Mouse (Mus musculus): ENCODE measurements around the gene Gm28051. TPM values are rescaled to one million over a fixed set of nuclear protein-coding genes. Genes with fewer than 3 reads are reported as not detected.
A peak's percentile ranks its signal among the peaks of the same experiment; 100 is the strongest.

Gm28051 gene
- total RNA-seq (2021), result not detected
- long read RNA-seq, experiment 1, partial matches to known transcripts, result 0 of 1 reads
- long read RNA-seq, experiment 1, other reads (novel, unspliced or antisense), result 1 of 1 reads
- long read RNA-seq, experiment 2, result 0 reads

GRCm38 (mm10) chr12:102757689-102758402 lies at the start of gene Gm28051, which contains the start of the genes Gon7 and Ubr7:
Gene Gm28051 (minus strand): TSS chr12:102757765.
Gene Gon7 (minus strand): TSS chr12:102757803.
Gene Ubr7 (plus strand): TSS chr12:102757967.
- DNase-seq (ENCODE audit: low spot score), result peak; percentile 98

DNA sequence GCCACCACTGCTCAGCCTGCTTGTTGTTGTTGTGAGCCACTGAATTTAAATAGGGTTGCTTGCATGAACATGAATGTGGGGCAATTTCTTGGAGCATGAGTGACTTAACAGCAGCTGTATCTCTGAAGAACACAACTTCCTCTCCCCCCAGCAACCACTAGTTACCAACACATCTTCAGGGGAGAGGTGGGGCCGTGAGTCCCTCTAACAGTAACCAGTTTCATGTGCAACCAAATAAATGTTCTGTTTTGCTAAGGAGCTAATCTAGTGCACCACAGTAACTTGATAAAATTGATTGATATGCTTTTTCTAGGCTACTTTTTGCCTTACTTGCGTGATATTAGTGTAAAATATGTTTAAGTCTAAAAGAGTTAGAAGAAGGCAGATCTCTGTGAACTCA lies 42.0 kb upstream of the Gm28051 start:
- DNase-seq (ENCODE audit: low spot score), result no peak

DNA sequence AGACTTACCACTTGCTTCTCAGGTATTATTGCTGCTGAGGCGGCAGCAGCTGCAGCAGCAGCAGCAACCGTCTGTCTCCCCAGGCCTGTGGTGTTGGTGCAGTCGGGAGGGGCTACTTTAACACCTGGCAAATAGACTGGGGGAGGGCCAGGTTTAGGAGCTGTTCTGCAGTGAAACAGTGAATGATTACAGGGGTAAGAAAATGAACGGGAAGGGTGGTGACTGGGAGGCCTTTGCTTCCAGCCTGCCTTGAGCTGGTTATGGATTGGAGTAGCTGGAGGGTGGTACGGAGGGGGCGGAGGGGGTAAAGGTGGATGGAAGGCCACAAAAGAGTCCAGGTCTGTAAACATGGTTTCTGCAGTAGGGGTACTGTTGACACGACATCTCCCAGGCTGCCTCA lies 30.4 kb upstream of the Gm28051 start:
- DNase-seq (ENCODE audit: low spot score), result no peak

DNA sequence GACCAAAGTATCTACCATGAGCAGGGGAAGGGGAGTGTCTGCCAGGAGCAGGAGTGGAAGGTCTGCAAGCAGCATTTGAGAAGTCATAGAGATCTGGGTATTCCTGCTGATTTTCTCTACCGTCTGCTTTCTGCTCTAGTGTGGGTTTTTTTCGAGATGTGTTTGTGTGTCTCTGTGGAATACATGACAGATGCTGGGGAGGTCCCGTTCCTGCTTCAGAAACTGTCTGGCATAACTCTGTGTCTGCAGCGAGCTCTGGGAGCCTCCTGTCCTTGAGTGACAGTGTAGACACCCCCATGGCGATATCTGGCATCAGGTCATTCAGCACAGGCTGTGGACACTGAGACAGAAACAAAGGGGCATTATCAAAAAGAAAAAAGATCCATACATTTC lies 28.0 kb upstream of the Gm28051 start:
- DNase-seq (ENCODE audit: low spot score), result no peak

- no peak for DNase-seq (ENCODE audit: low spot score)
Measured at GRCm38 (mm10) chr12:102784899-102785592, 27.5 kb upstream of the Gm28051 start.

DNA sequence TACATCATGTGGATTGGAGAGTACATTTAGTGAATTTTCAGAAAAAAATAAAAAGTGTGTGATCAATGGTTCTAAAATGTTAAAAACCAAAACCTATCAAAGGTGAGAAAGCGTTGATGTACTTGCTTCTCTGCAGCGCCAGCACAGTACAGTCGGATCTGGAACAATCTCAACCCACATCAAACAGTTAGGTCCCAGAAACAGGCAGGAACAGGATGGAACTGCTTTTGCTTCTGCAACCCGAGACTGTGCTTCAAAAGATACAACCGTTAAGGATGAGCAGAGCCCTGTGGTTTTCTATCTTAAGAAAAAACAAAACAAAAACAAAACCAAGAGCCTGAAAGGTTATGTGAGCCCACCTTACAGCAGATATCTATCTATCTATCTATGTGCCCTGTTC lies 25.3 kb upstream of the Gm28051 start:
- DNase-seq (ENCODE audit: low spot score), result no peak

DNA sequence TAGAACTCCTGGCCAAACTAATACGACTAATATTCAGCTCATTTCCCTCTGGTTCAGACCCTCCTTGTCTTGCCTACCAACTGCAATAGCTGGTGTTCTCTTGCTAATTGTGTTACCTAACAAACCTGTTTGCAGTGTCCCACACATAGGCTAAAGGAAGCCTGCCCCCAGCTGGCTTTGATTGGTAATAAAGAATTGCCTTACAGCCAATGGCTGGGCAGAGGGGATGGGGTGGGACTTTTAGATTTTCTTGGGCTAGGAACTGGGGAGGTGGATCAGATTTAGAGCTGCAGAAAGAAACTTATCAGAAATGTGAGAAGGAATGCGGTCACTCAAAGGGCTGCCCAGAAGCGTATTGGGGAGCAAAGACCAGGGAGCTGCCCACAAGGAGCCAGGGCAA lies 21.9 kb upstream of the Gm28051 start:
- no peak for DNase-seq (ENCODE audit: low spot score)

DNA sequence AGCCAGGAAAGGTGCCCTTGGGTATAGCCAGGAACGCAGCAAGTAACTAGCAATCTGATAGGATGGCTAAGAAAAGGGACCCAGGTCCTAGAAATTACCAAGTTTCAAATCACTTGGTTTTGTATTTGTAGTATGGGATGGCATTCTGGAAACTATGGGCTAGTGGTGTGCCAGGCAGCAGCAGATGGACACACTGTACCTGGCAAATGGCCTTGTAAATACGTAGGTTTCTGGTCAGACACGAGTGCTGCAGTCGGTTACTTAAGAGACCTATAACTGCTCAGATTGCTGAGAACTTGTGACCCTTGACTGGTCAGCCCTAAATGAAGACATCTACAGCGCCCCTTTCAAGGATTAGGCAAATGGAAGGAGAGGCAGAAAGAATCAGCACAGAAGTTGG lies 20.6 kb upstream of the Gm28051 start:
- no peak for DNase-seq (ENCODE audit: low spot score)

GRCm38 (mm10) chr12:102776035-102776434 lies 18.5 kb upstream of the Gm28051 start:
- DNase-seq (ENCODE audit: low spot score), result no peak

- no peak for DNase-seq (ENCODE audit: low spot score)
Measured at GRCm38 (mm10) chr12:102772676-102773075, 15.1 kb upstream of the Gm28051 start.

- no peak for DNase-seq (ENCODE audit: low spot score)
Measured at GRCm38 (mm10) chr12:102771601-102772000, 14.0 kb upstream of the Gm28051 start.

- no peak for DNase-seq (ENCODE audit: low spot score)
Measured at GRCm38 (mm10) chr12:102769000-102769399, 11.4 kb upstream of the Gm28051 start.

DNA sequence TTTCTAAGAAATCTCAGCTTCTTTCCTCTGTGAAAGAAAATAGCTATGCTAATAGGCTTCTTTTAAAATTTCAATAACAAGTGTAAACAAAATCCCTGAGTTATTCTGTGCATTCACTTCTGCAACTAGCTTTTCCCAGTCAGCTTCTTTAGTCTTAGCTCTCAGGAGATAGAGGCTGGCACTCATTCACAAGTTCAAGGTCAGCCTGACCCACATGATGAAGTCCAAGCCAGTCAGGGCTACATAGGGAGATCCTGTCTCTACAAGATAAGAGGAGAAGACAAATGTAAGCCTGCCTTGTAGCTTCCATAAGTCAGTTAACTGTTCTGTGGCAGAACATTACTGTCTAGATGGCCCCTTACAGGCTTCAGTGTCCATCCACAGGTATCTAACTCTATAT lies 6.1 kb upstream of the Gm28051 start:
- no peak for DNase-seq (ENCODE audit: low spot score)

DNA sequence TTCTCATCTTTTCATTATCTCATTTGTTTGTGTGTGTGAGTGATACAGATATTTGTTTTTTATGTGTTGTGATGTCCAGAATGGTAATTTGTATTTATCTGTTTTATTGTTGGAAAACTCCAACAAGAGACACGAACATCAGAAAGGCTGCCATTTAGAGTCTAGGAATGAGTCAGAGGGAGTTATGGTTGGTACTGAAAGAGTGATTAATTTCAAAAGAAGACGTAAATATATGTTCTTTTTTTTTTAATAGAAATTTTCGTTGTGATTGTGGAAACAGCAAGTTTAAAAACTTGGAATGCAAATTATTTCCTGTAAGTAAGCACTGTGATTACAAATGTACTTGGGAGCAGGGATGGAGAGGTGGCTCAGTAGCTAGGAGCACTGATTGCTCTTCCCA lies 4.1 kb upstream of the Gm28051 start:
- no peak for DNase-seq (ENCODE audit: low spot score)

DNA sequence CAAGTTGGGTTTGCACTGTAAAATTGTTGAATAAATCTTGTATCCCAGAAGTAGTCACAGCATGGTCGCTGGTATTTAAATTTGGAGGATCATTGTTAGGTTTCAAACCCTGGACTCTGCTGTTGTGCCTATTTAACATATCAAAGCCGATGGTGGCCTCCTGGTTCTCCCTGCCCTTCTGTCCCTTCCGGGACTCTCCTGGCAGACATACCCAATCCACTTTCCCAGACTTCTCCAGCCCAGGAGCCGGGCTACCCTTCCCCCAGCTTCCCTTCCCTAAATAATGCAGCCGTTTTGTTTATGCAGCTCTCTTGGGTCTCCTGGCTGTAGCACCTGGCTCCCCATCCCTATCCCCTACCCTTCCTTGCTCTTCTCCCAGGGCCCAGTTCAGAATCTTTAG lies 1.4 kb upstream of the Gm28051 start:
- no peak for DNase-seq (ENCODE audit: low spot score)

DNA sequence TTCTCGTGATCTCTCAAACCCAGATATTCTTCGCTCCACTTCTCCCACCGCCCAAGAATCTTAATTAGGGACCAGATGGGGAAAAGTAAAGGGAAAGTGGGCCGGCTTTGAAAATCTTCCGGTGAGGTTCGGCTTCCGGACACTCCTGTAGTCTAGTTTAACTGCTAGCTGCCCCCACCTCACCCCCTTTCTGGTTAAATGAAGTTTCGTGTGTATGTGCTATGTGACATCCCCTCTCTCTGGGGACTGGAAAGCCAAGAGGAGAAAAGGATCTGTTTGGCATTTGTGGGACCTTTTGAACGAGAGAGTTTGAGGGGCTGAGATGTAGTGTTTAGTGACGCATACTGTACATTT lies 815 bp upstream of the Gm28051 start, which contains the start of gene Gm20604:
Gene Gm20604, minus strand, starts transcription at position 270 of the 354 bp plus-strand sequence.
- DNase-seq (ENCODE audit: low spot score), result no peak

- no peak for DNase-seq (ENCODE audit: low spot score)
Measured at GRCm38 (mm10) chr12:102757055-102757688, 393 bp downstream of the Gm28051 start.

DNA sequence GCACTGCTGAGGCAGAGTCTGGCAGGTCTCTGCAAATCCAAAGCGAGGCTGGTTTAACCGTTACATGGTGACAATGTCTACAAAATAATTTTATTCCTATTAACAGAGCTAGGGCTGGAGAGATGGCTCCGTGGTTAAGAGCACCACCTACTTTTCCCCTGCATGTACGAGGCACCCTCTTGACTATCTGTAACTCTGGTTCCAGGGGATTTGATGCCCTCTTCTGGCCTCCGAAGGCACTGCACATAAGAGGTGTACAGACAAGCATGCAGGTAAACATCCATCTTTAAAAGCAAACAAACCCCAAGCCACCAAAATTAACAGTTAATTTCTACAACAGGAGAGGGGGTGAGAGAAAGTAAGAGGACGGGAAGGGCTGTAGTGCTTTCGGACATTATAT lies 1.3 kb downstream of the Gm28051 start:
- no peak for DNase-seq (ENCODE audit: low spot score)

DNA sequence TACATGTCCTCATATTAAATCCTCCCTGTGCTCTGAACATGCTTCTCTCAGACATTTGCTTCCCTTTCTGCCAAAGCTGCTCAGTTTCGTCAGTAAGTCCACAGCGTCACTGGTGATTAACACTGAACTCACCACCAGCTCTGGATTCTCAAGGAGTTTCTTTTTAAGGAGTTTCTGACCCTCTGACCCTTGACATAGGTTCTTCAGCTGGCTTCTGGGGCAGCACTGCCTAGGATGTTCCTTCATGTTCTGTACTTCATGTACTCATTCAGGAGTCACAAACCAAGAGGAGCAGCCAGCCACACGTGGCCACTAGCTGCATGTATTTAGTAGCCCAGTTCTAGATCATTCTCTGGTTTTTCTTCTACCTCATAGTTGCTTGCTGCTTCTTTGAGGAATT lies 9.3 kb downstream of the Gm28051 start:
- no peak for DNase-seq (ENCODE audit: low spot score)

DNA sequence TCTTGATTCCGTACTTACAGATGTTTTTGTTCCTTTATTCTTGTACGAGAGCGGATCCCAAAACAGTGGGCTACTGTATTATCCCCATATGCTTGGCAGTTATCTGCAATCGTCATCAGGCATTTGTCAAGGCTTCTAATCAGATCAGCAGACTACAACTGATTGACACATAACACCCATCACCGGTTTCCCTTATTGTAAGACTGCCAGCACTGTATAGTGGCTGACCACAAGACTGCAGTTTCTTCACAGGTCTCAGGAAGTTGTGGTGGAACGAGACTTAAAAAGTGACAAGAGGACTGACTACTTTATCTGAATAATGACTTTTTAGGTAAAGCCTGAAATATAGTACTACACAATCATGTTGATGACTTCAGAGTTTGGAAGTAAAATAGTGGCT lies 12.7 kb downstream of the Gm28051 start:
- DNase-seq (ENCODE audit: low spot score), result no peak

- peak; percentile 87 for DNase-seq (ENCODE audit: low spot score)
Measured at GRCm38 (mm10) chr12:102743589-102744574, 13.7 kb downstream of the Gm28051 start, which contains the start of the genes Moap1 and Tmem251. Gene Moap1 (minus strand): TSS chr12:102743661. Gene Tmem251 (plus strand): TSS chr12:102743762.
